Mouse (Mus musculus): Measurements from ENCODE around the gene Tiam2.

Tiam2 gene

DNA sequence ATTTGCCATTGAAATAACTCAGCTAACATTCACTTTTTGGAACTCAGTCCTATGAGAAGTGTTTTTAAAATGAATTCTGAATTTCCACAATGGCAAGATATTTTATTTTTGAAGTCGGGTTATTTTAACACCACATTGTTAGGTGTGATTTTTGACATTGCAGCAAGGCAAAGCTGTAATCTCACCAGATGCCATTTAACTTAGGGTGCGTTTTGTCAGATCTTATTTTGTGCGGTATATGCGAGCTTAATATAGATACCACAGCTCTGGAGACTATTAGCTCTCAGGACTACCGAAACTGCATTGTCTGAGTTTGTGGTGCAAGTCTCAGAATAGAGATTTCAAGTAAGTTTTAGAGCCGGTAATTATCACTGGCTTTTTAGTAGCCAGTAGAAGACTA, 173.7 kb downstream of the Tiam2 start:
- DNase-seq = no peak

DNA sequence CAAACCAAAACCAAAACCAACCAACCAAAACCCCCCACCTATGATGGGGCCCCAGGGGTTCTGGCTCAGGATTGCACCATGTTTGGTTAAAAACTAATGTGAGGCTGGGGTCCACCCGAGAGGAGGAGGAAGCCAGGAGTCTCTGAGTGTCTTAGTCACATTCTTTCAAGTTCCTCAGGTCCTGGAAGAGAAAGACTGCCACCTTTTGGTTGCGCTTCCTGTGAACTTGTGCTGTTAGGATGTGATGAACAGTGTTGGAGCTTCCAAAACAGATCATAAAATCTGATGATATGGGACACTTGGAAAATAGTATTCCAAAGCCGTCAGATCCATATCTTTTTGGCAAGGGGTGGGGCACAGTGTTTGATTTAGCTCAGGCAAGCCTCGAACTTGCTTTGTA, 174.6 kb downstream of the Tiam2 start:
- no peak for DNase-seq

DNA sequence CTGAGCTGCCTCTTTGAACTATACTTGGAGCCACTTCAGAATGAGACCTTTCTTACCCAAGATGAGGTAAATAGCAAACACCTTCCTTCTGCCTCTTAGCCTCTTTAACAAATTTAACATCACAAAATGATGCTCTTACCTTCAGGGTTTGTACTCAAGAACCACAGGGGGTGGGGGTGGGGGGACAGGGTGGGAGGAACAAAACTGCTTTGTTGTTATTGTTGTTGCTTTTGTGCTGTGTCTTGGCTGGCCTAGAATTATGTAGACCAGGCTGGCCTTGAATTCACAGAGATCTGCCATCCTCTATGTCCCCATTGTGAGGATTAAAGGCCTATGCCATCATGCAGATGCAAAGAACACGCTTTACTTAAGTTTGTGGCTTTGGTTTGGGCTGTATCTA, 179.3 kb downstream of the Tiam2 start:
- DNase-seq = no peak

DNA sequence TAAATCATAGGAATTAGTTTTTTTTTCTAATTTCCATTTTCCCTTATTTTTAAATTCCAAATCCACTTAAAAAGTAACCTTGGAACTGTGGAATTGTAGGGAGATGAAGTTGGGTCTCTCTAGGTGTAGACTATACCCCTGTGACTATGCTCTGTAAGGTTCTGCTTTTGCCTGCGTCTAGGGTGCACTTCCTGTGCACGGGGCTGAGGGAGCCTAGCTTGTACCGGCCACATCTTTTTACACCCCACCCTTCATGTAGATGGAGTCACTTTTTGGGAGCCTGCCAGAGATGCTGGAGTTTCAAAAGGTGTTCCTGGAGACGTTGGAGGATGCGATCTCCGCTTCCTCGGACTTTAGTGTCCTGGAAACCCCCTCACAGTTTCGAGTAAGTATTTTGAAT, 180.1 kb downstream of the Tiam2 start:
- no peak for DNase-seq

DNA sequence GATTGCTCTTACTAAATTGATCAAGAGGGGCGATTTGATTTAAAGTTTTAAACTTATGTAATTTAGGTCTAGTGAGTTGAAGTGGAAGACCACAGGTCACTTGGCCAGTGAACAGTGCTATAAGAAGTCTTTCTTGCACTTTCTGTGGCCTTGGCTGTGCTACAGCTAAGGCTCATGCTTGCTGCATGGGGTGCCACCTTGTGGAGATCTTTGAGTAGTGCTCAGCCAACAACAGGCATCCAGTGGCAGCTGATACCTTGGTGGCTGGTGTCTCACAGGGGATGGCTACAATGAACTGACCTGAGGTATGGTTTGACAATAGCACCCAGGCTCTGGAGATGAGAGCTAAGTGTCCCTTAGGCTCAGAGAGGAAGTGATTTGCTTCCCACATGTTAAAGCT, 183.5 kb downstream of the Tiam2 start:
- peak; percentile 57 for DNase-seq

DNA sequence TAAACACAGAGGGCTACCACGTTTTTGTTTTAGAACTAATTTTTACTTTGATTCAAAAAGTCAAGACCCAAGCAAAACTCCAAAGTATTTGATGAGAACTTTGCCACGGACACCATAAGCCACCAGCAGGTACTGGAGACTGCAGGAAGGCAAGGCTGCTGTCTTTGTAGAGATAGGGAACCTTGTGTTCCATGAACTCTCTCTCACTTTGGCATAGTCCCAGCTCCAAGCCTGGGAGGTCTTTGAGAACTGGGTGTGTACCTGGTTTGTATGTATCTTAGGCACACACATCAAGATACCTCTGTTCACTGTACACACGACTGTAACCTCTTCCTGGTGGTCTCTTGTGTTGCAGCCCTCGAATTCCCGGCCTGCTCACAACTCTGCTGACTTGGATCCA, 187.9 kb downstream of the Tiam2 start:
- no peak for DNase-seq

DNA sequence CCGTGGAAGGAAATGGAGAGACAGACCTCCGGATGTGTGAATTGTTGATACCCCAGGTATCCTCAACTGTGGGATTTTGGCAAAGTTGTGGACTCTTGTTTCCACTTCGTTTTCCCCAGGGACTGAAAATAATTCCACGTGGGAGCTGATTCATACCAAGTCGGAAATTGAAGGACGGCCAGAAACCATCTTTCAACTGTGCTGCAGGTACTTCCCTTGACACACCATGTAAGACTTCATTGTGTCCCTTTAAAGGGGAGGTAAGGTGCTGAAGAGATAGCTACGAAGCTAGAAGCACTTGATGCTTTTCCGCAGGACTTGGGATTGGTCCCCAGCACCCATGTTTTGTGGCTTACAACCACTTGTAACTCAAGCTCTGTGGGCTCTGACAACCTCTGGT, 189.5 kb downstream of the Tiam2 start:
- DNase-seq = no peak

DNA sequence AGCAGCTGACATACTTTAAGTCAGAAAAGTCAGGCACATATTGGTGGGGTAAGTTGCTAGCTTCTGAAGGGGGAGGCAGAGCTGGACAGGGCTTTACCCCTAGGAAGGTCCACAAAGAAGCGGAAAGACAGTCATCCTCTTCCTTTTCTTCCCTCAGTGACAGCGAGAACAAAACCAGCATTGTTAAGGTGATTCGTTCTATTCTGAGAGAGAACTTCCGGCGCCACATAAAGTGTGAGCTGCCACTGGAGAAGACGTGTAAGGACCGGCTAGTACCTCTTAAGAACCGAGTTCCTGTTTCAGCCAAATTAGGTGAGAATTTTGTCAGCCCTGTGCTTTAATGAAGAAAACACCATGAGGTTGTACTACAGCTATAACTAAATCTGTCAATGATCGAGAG, 190.0 kb downstream of the Tiam2 start:
- no peak for DNase-seq

DNA sequence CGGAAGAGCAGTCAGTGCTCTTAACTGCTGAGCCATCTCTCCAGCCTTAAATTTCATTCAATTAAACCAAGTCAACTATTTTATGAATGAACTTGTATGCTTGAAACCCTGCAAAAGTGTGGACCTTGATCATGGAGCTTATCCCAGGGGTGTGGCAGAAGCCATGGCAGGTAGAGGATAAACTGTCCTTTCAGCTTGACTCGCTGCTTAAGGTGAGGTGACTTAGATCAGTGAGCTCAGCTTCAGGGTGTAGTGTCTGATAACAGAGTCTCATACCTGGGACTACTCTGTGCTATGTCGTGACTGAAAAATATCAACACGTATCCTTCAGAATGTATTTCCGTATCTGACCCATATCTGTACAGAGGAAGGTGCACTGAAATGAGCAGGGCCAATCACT, 194.0 kb downstream of the Tiam2 start:
- DNase-seq = no peak

DNA sequence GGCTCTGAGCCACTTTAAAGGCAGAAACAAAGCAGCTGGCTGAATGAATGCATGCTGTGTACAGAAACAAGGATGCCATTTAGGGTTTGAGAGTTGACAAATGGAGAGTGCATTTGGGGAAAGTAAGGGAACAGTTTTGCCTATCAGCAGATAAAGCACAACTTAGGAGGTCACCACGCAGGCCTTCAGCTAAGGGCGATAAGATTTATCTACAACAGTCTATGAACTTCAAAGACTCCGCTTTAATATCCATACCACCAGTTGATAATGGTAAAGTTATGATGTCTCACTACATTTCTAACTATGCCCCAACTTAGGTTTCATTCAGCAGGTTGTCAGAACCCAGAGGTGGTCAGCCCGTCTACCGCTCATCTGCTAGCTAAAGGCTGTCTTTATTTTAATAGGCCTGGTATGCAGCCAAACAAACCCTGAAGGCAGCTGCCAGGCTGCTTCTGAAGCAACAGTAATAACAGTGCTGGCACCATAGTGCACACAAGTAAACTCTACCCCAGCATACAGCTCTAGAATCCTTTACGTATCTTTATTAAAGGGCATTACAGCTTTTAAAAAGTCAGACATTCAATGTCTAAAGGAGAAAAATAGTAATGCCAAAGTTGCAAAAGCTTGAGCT, 201.6 kb downstream of the Tiam2 start:
- DNase-seq = no peak

DNA sequence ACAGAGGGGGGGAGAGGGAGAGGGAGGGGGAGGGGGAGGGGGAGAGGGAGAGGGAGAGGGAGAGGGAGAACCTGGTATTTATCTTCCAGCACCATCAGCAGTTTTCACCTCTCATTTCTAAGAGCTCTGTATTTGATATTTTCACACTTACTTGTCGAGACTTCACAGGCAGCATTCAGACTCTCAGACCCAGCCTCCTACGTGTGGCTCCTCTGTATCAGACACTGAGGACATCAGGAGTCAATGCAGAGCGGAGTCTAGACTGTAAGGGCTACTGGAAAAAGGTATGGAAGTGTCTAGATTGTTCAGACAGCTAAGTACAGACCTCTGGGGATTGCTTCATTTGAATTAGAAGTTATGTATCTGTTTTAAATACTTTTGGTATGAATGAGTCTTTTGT, 203.2 kb downstream of the Tiam2 start:
- no peak for DNase-seq

DNA sequence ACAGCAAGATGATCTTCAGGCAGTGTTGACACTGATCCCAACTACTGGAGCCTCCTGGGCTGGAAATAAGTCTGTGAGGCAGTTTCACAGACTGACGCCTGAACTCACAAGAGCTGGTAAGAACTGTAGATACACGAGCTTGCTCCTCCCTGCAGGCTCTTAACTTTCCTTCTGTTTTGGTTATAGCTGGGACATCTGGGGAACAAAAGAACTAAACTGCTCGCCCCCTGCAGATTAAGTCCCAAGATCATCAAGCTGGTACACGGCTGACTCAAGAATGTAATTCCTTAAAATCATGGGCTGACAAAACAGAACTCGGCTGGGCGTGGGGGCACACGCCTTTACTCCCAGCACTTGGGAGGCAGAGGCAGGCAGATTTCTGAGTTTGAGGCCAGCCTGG, 204.2 kb downstream of the Tiam2 start:
- no peak for DNase-seq

DNA sequence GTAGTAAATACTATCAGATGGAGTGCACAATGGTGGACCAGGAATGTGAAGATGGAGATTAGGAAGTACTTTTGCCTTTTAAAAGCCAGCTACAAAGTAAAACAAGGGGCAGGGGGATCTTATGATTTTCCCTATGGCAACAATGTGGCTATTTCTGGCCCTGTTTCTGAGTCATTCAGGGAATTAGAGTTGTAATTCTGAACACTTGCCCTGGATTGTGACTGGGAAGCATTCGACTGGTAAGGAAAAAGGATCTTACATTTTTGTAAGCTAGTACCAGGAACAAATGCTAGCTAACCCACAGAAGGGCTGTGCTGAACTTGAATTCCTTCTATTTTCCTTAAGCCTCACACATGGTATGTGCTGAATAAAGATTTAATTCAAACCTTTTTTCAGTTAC, 205.3 kb downstream of the Tiam2 start:
- no peak for DNase-seq

DNA sequence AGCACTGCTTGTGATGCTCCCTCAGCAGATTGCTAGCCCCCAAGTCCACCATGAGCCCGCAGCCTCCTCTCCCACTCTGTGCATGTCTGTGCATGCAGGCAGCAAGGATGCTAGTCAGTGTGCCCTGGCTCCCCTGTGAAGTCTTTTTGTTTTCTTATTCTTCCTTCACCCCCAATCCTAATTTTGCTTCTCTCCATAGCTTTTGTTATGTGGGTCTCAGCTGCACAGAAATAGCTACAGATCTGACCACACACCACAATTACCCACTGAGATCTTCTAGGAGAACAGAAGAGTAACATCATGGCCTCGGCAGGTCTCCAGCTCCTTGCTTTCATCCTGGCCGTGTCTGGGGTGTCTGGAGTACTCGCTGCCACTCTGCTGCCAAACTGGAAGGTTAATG, 205.9 kb downstream of the Tiam2 start, which contains the start of gene Cldn20:
TSS of gene Cldn20 (plus strand) at position 301 of the 400 bp plus-strand sequence.
- no peak for DNase-seq

DNA sequence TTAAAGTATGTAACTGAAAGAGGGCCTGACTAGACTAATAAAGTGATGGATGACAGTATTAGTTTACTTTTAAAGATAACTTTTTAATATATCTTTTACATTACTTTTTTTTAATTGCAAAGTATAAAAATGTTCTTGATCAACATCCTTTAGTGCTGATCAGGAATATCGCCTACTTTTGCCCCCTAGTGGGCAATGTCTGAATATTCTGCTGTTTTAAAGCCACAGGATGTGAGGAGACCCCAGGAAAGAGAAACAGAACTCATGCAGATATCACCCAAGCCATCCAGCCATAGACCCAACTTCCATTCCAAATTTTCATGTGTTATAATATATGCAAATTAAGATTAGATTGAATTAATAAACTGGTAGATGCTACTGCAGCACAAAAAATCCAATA, 207.1 kb downstream of the Tiam2 start:
- DNase-seq = no peak

DNA sequence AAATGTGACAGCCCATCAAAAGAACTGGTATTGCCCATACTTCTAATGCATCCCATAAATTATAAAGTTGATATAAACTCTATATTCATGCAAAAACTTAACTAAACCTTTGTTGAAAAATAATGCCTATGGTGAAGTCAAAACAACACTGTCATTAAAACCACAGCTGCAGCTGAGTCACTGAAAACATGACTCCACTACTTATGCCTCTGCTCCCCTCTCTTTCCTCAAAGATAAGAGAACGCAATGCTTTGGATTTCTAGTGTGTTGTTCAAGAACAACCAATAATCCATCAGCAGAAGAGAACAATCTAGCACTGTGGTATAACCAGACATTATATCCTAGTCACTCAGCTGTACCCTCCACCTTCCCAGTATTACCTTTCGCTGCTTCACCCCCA, 213.9 kb downstream of the Tiam2 start:
- DNase-seq = no peak

DNA sequence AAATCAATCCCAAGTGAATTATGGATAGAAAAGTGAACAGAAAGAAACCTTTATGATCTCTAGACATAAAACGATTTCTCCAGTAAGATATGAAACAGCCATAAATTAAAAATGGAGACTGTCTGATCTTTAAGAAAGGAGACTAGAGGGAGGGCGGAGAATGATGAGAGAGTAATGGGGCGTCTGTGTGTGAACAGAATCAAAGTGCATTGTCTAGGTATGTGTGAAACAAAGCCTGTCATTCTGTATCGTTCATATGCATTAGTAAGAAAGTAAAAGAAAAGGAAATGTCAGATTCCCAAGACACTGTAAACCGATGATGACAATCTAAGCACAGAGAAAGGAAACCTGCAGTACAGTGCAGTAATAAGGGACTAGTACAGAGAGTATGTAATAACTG, 214.7 kb downstream of the Tiam2 start:
- no peak for DNase-seq

DNA sequence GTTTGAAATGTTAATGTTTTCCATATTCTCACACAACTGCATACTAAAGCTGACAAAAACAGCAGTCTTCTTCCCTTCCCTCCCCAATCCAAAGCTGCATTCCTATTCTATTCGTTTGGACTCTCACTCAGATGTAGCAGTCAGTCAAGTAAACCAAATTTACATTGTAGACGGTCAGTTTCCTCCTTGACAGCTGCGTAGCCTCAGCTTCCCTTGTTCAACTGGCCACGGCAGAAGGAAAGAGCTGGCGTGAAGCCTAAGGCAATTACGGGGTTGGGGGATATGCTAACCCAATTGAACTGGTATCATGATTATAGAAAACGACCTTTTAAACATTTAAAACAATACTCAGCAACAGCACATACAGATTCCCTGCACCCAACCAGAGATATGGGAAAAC, 221.4 kb downstream of the Tiam2 start:
- no peak for DNase-seq

DNA sequence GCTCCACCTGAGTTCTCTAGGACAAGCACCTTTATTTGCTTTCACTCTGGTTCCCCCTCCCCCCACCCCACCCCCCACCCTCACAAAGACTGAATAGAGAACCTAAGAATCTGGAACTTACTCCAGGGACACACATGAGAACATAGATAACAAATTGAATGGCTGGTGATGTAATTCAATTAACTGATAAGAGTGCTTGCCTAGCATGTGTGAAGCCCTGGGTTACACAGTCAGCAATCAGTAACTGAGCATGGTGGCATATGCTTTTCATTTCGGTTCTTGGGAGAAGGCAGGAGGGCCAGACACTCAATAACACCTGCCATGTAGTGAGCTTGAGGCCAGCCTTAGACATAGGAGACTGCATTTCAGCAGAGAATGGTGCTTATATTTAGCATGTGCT, 229.9 kb downstream of the Tiam2 start:
- DNase-seq = peak; percentile 35

DNA sequence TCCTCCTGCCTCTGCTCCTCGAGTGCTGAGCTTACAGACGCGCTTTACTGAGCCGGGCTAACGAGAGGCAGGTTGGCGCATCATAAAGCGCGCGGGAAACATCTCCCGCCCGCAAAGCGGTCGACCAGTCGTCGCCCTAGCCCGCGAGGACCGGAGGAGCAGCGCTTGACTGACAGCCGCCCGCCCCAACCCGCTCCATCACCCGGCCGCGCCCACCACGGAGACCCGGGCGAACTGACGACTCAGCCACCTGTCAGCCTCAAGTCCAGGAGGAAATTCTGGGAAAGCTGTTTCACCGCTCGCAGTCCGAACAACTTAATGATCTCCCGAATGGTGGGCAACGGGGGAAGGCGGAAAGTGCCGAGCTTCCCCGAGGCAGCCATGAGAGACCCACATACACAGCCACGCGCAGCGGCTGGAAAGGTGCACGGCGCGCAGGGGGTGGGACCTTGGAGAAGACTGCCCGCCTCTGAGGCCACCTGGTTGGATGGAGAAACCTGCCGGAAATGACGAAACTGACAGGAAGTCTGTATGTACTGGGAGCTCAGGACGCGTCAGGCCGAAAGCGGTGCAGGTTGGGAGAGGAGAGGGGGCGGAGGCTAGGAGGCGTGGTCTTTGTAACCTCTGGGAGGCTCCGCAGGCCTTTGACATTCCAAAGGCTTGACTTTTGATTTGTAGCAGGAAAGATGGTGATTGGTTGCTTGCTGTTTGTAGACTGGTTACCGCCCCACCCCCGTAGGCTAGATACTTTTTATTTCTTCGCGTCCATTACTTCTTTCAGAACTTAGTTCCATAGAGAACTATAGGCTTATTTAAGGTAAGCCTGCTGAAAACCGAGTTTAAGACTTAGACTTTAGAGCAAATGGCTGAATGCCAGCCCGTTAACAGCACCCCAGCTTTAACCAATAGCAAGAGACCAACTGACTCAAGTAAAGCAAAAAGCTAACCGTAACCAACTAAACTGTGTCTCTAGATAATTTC, 231.2 kb downstream of the Tiam2 start, which contains the start of gene Tfb1m:
TSS of gene Tfb1m (minus strand) at position 451 of the 981 bp plus-strand sequence.
- DNase-seq = peak; percentile 99

DNA sequence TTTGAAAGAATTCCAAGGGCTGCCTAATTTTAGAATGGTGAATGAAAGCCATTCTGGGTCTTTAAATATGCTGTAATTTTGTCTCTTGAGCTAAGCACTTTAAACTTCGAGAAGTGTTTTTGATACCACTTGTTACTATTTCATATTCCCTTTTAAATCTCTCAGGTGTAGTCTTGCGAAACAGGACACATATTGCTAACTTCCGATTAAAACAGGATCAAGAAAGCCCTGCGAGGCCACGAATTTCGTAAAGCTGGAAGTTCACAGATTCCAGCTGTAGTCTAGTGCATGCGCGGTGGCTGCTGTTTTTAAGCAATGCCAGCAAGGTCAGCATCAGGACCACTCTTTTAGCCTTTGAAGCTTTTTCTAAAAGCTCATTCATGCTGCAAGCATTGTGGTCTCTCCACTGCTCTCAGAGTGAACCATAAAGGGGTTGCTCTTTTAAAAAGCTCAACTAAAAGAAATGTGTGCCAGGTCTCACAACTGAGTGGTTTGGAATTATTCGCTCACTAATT, 232.0 kb downstream of the Tiam2 start:
- DNase-seq = no peak

DNA sequence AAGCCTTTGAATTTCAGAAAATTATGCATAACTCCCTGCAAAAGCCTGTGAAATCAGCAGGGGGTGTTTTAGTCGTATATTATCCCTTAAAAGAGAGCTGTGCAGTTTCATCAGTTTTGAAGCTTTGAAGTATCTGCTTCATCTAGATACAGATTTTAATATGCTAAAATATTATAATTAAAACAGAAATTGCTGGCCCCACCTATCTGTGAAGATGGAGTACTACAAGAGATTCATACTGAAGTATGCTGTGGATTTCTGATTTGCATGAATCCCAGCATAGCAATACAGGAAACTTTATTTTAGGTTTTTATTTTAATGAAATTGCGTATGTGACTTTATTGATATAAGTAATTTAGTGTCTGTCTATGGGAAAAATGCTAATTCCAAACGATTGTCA, 234.2 kb downstream of the Tiam2 start:
- peak; percentile 14 for DNase-seq

DNA sequence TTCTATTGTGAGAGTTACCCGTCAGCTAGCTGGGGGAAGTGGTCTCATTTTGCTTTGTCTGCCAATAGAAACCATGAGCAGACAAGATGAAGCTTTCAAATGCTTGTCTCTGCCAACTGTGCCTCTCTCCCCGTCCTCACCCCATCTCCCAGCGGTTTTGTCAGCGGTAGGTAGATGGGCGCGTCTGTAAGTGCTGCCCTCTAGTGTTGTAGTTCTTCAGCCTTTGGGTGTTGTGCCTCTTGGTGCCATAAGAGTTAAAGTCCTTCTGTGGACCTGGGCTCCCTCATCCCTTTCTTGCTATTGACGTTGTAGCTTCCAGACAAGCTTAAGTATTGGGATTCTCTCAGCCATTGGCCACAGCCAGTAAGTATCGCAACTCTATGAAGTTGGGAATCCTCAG, 236.0 kb downstream of the Tiam2 start:
- DNase-seq = no peak

DNA sequence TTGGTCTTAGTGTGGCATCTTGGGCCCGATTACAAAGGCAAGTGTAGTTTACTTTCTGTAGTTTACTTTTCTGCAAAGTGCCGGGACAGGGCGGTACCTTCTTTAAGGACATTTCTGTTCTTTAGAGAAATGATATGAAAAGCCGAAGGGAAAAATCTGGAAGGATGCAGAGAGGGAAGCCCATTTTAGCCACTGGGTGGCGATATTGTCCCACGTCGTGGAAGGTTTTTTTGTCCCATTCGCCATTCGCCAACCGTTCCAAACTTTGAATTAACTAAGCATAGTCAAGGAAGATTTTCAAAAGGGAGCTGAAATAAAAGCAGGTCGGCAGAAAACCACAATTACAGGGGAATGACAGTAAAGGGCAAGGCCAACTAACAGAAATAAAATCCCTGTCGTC, 244.5 kb downstream of the Tiam2 start:
- peak; percentile 53 for DNase-seq
